Mouse (Mus musculus): ENCODE results near the gene Cpeb2.

DNA sequence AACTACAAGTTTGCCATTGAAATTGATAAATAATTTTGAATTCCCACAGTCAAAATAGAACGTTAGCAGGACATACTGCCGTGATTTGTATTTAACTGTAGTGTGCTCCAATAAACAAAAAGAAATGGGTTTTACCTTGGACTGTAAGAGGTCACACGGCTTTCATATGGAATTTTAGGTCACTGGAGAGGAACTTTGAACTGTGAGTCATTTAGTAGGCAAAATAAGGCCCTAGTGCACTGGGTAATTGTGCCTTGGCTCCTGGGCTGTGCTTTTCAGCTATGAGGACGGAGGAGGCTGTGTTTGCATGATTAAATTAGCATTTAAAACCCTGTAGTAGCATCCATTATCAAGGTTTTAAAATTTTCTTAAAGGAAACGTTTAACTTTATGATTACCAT, 3.0 kb downstream of the Cpeb2 start:
- TF ChIP-seq POLR2A (IDR thresholded peaks at IDR 0.05; ENCODE audit: insufficient read length, low read depth) = no peak
- TF ChIP-seq MAX (IDR thresholded peaks at IDR 0.05; ENCODE audit: low read depth) = no peak
- no peak for TF ChIP-seq USF1 (IDR thresholded peaks at IDR 0.05; ENCODE audit: low read depth)

Data from myocyte (in vitro differentiated cells).